Mouse (Mus musculus) liver, embryonic 13.5 days (tissue): ENCODE measurements around the gene Nmral1. TPM values are rescaled to one million over a fixed set of nuclear protein-coding genes. Genes with fewer than 3 reads are reported as not detected.

Source experiments
- polyA plus RNA-seq: library from polyadenylated mRNA; unstranded; fragments of >200 nt; fragmentation: Nextera tagmentation; extraction: Ambion mirVana; gene quantifications from 2 replicates; pipeline ENCODE4 v1.2.1, GENCODE M21; 2015

The Nmral1 gene
- polyA plus RNA-seq, 1 experiment from 2014 or later = 48.0 TPM

Other genes starting within 250 kb of the Nmral1 start
- gene Srl, start 177.5 kb downstream of the Nmral1 start, polyA plus RNA-seq = 3.1 and 3.2 TPM in 2 replicates
- 8.4 and 10.7 TPM in 2 replicates for gene Tfap4, start 159.5 kb downstream of the Nmral1 start, polyA plus RNA-seq
- gene Glis2, start 124.6 kb downstream of the Nmral1 start, polyA plus RNA-seq = 2.4 and 2.8 TPM in 2 replicates
- gene Pam16, start 94.4 kb downstream of the Nmral1 start, polyA plus RNA-seq = 67.5 and 74.1 TPM in 2 replicates
- gene Vasn, start 79.4 kb downstream of the Nmral1 start, polyA plus RNA-seq = 2.9 TPM in 2 replicates
- gene Dnaja3, start 79.4 kb downstream of the Nmral1 start, polyA plus RNA-seq = 51.8 and 62.5 TPM in 2 replicates
- 7.0 and 9.9 TPM in 2 replicates for gene Coro7, start 39.6 kb downstream of the Nmral1 start, polyA plus RNA-seq
- gene Hmox2, start 7.0 kb upstream of the Nmral1 start, polyA plus RNA-seq = 38.9 and 40.1 TPM in 2 replicates
- 16.7 and 17.9 TPM in 2 replicates for gene Cdip1, start 70.9 kb upstream of the Nmral1 start, polyA plus RNA-seq
- gene 4930562C15Rik, start 116.1 kb upstream of the Nmral1 start, polyA plus RNA-seq = not detected in 2 replicates
- gene Ubald1, start 161.0 kb upstream of the Nmral1 start, polyA plus RNA-seq = 12.3 and 13.3 TPM in 2 replicates
- gene Mgrn1, start 166.9 kb upstream of the Nmral1 start, polyA plus RNA-seq = 22.6 and 24.5 TPM in 2 replicates
- gene Nudt16l1, start 219.4 kb upstream of the Nmral1 start, polyA plus RNA-seq = 53.6 and 55.1 TPM in 2 replicates
- 12.1 and 13.9 TPM in 2 replicates for gene Anks3, start 244.8 kb upstream of the Nmral1 start, polyA plus RNA-seq